Mouse (Mus musculus): ENCODE measurements around the gene S100a5.

- TF ChIP-seq POLR2A (IDR thresholded peaks at IDR 0.05; ENCODE audit: insufficient read depth, low read length) (no peak), EP300 (IDR thresholded peaks at IDR 0.05; ENCODE audit: insufficient read depth, low read depth, low read length) (no peak)
Observed at GRCm38 (mm10) chr3:90575320-90575719, 33.0 kb upstream of the S100a5 start.

Measured in ES-Bruce4 (cell line).